Mouse (Mus musculus): ENCODE results near the gene Rras.
A peak's percentile ranks its signal among the peaks of the same experiment; 100 is the strongest.
"Not testable (repeated sequence)": the region's sequence is repeated elsewhere in the genome, so short reads cannot be mapped to it uniquely, and the experiment has no call there.

Rras gene

GRCm38 (mm10) chr7:45000539-45001114, 17.1 kb upstream of the Rras start:
- no peak for DNase-seq (ENCODE audit: low spot score)

- no peak for DNase-seq (ENCODE audit: low spot score)
These were observed 15.3 kb upstream of the Rras start for GRCm38 (mm10) chr7:45002440-45002839.

GRCm38 (mm10) chr7:45004546-45004945, 13.2 kb upstream of the Rras start:
- DNase-seq (ENCODE audit: low spot score), result no peak

GRCm38 (mm10) chr7:45005321-45005992, 12.3 kb upstream of the Rras start:
- DNase-seq (ENCODE audit: low spot score), result no peak

GRCm38 (mm10) chr7:45006503-45006902, 11.3 kb upstream of the Rras start:
- no peak for DNase-seq (ENCODE audit: low spot score)

GRCm38 (mm10) chr7:45007141-45007540, 10.6 kb upstream of the Rras start:
- no peak for DNase-seq (ENCODE audit: low spot score)

GRCm38 (mm10) chr7:45007846-45008245, 9.9 kb upstream of the Rras start:
- DNase-seq (ENCODE audit: low spot score), result no peak

GRCm38 (mm10) chr7:45008411-45008810, 9.3 kb upstream of the Rras start:
- no peak for DNase-seq (ENCODE audit: low spot score)

- DNase-seq (ENCODE audit: low spot score), result no peak
These were observed 5.8 kb upstream of the Rras start for GRCm38 (mm10) chr7:45012011-45012410.

- DNase-seq (ENCODE audit: low spot score), result peak; percentile 58
These were observed 4.9 kb upstream of the Rras start for GRCm38 (mm10) chr7:45012824-45013223.

- DNase-seq (ENCODE audit: low spot score), result no peak
These were observed 4.2 kb upstream of the Rras start for GRCm38 (mm10) chr7:45013366-45014095.

GRCm38 (mm10) chr7:45014096-45014451, 3.7 kb upstream of the Rras start:
- no peak for DNase-seq (ENCODE audit: low spot score)

- no peak for DNase-seq (ENCODE audit: low spot score)
These were observed 2.3 kb upstream of the Rras start for GRCm38 (mm10) chr7:45015344-45015956.

- DNase-seq (ENCODE audit: low spot score), result peak; percentile 98
These were observed 1.7 kb upstream of the Rras start, which contains the start of gene Scaf1 for GRCm38 (mm10) chr7:45015957-45016612. Gene Scaf1 (minus strand): TSS chr7:45016363.

- no peak for DNase-seq (ENCODE audit: low spot score)
These were observed 1.0 kb upstream of the Rras start for GRCm38 (mm10) chr7:45016761-45017160.

GRCm38 (mm10) chr7:45019031-45019571, 1.3 kb downstream of the Rras start:
- peak; percentile 93 for DNase-seq (ENCODE audit: low spot score)

- DNase-seq (ENCODE audit: low spot score), result no peak
These were observed 2.5 kb downstream of the Rras start for GRCm38 (mm10) chr7:45020225-45020624.

GRCm38 (mm10) chr7:45023711-45024110, 6.0 kb downstream of the Rras start:
- not testable (repeated sequence) for DNase-seq (ENCODE audit: low spot score)

- no peak for DNase-seq (ENCODE audit: low spot score)
These were observed 6.8 kb downstream of the Rras start for GRCm38 (mm10) chr7:45024281-45025248.

- peak; percentile 60 for DNase-seq (ENCODE audit: low spot score)
These were observed 8.0 kb downstream of the Rras start for GRCm38 (mm10) chr7:45025601-45026220.
